Mouse (Mus musculus) testis, adult 2 months (tissue): Measurements from ENCODE around the gene Tcf7. TPM values are rescaled to one million over a fixed set of nuclear protein-coding genes. Genes with fewer than 3 reads are reported as not detected.

Experiments used
- H3K27ac ChIP-seq: fragments of 200-500 bp; 2 replicates; pipeline ENCODE4 v1.5.1; 2012; ENCODE audit warnings: low read depth, low read length; ENCODE audit not compliant: control insufficient read depth, insufficient read depth
- H3K27me3 ChIP-seq: fragments of 200-500 bp; 2 replicates; pipeline ENCODE4 v1.6.1; 2012; ENCODE audit warnings: mild to moderate bottlenecking, low read length, moderate library complexity; ENCODE audit not compliant: control insufficient read depth, insufficient read depth
- H3K36me3 ChIP-seq: fragments of 200-500 bp; 2 replicates; pipeline ENCODE4 v1.6.1; 2012; ENCODE audit warnings: mild to moderate bottlenecking, low read length; ENCODE audit not compliant: control insufficient read depth, insufficient read depth
- H3K4me1 ChIP-seq: fragments of 200-500 bp; 2 replicates; pipeline ENCODE4 v1.6.1; 2012; ENCODE audit warnings: low read length; ENCODE audit not compliant: control insufficient read depth, insufficient read depth
- H3K4me3 ChIP-seq: fragments of 200-500 bp; 2 replicates; pipeline ENCODE4 v1.5.1; 2012; ENCODE audit warnings: low read depth, mild to moderate bottlenecking, low read length, moderate library complexity, mixed read lengths; ENCODE audit not compliant: control insufficient read depth
- CTCF ChIP-seq: fragments of 200-500 bp; IDR thresholded peaks from 2 replicates; pipeline ENCODE4 v1.5.1; 2012; ENCODE audit warnings: low read depth, mild to moderate bottlenecking, inconsistent platforms, low read length, moderate library complexity; ENCODE audit not compliant: control insufficient read depth, insufficient read depth, insufficient replicate concordance
- POLR2A ChIP-seq: fragments of 200-500 bp; IDR thresholded peaks from 2 replicates; pipeline ENCODE4 v1.6.1; 2012; ENCODE audit warnings: low read depth, mild to moderate bottlenecking, inconsistent platforms, low read length, moderate library complexity; ENCODE audit not compliant: control insufficient read depth
- polyA plus RNA-seq: library from polyadenylated mRNA; depleted of rRNA; stranded (reverse); fragments of >200 nt; gene quantifications from 2 replicates; pipeline ENCODE4 v1.2.3, GENCODE M21; 2012

Gene Tcf7
- polyA plus RNA-seq, 1 experiment = 8.3 TPM

DNA sequence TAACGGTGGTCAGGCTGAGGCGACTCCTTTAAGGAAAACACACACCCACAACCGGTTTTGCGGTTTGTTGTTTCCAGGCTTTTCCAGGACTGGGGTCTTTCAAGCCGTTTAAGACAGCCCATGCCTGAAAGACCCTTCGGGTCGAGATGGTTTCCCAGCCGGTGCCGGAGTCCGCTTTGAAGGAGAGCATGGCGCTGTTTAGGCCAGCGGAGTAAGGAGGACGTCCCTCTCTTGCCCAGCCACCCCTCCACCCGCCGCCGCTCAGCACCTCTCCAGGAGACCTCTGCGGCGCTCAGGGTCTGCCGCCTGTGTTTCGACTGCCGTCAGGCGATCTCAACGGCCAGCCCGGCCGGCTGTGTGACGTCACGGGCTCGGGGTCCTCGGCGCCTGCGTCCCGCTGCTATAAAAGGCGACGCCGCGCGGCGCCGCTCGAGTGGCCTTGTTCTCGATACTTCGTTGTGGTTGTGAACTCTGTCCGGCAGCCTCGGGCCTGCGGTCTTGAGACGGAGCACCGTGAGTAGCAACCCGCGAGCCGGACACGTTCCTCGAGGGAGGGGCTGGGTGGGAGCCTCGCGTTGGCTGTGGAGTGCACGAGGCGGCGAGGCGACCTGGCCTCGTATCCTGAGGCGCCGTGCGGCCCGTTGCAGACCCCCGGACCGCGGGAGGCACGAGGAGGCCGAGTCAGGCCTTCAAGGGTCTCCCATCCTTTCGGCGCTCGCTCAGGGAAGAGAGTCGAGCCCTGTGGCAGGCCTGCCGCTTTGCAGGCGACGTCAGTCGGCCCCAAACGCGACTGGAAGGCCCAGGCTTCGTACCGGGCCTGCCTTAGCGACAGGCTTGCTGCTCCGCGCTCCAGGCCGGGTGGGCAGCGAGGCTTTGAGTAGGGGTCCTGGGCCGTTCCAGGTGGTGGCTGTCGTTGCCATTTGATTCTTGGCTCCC is 50.9 kb downstream of the Tcf7 start, which contains the start of gene Skp1a:
Skp1a (plus strand) TSS at position 390 of the 936 bp plus-strand sequence.
- TF ChIP-seq POLR2A (peak; percentile 99), CTCF (no peak)
- H3K4me1 ChIP-seq = peaks cover 3% of the 10 kb centered on the region
- no peaks in the 10 kb centered on the region for H3K27me3 ChIP-seq
- H3K4me3 ChIP-seq = peak within 1 kb of the TSS; percentile 98
- peak within 1 kb of the TSS; percentile 99 for H3K27ac ChIP-seq
- H3K36me3 ChIP-seq = no peaks in the 10 kb centered on the region

DNA sequence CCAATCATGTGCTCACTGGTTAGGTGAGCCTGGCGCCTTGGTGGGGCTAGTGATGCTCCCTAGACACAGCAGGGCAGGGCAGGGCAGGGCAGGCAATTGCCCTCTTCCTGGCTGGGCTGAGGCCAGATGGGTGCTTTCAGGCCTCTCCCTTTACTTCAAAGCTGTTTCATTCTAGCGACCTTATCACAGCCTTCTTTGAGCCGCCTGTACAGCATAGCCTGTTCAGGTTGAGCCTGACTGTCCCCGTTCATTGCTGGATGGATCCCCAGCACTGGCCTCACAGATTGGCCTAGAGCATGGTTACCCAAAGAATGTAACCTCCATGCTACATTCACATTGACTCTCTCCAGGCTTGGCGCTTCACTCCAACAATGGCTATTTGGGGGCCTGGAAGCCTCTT is 52.1 kb downstream of the Tcf7 start:
- H3K27ac ChIP-seq = peak overlapping the region; percentile 9; the same call in 1 of the 2 replicates
- no peak for TF ChIP-seq CTCF
- no peak for TF ChIP-seq POLR2A
- H3K36me3 ChIP-seq = no peaks in the 10 kb centered on the region
- peaks cover 3% of the 10 kb centered on the region for H3K4me1 ChIP-seq
- no peaks in the 10 kb centered on the region for H3K27me3 ChIP-seq
- peak overlapping the region; percentile 71 for H3K4me3 ChIP-seq

DNA sequence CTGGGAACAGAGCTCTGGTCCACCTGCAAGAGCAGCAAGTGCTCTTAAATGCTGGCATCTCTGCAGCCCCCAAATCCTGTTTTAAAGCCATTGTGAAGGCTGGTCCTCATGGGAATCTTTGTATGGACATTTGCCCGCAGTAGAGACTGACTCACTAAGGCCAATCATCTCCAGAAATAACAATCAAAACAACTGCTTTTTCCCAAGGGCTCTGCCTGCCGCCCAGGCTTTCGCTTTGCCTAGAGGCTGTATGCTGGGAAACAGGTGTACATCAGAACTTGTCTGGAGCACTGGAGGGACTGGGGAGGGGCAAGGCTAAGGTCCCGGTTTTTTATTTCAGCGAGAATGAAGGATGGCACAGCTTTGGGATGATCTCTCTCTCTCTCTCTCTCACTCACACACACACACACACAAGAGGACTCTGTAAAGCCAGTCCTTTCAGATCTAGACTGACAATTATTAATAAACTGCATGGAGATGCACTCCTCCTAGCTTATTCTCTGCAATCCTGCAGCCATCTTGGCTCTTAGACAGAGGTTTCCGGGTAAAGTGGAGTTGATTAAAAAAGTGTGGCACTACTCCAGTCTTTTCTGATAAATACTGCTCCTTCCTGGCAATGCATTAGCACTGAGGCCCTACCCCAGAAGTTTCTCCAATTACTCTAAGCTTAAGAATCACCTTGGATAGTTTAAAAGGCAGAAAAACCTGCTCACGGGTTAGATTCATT is 53.9 kb downstream of the Tcf7 start:
- peak overlapping the region; percentile 48 for H3K27ac ChIP-seq
- H3K36me3 ChIP-seq = no peaks in the 10 kb centered on the region
- H3K4me3 ChIP-seq = no peak overlapping the region
- no peaks in the 10 kb centered on the region for H3K27me3 ChIP-seq
- TF ChIP-seq POLR2A = no peak
- TF ChIP-seq CTCF = no peak
- H3K4me1 ChIP-seq = peaks cover 8% of the 10 kb centered on the region

DNA sequence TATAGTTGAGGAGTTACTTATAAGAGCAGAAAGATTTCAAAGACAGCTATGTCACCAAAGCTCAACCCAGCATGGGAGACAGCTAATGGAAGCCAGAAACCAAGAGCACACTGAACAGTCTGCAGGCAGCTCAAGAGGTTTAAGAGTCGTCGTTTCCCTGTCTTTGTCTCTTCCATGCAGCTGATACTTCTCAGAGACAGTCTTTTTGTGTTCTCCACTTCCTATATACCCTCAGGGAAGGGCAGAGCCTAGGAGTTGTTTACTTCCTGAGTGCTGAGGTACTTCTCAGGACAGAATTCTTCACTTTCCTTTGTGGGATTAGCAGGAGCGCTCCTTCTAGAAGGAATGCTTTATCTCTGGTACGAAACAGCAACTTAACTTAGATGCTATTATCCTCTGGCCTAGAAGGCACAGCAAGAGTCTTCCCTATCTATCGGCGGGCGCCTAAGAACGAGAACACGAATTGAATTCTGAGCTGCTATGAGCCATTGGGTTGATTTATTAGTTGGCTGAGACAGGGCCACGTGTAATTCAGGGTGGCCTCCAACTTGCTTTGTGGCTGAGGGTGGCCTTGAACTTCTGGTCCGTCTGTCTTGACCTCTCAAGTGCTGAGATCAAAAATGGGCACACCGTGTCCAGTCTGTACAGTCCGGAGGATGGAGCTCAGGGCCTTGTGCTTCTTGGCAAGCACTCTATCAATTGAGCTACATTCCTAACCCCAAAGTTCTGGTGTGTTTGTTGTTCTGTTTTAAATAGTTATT is 55.2 kb downstream of the Tcf7 start:
- Histone ChIP-seq H3K4me1 (peaks cover 8% of the 10 kb centered on the region), H3K36me3 (no peaks in the 10 kb centered on the region), H3K27me3 (no peaks in the 10 kb centered on the region), H3K4me3 (no peak overlapping the region), H3K27ac (peak overlapping the region; percentile 49; the same call in 1 of the 2 replicates)
- no peak for TF ChIP-seq POLR2A
- no peak for TF ChIP-seq CTCF

DNA sequence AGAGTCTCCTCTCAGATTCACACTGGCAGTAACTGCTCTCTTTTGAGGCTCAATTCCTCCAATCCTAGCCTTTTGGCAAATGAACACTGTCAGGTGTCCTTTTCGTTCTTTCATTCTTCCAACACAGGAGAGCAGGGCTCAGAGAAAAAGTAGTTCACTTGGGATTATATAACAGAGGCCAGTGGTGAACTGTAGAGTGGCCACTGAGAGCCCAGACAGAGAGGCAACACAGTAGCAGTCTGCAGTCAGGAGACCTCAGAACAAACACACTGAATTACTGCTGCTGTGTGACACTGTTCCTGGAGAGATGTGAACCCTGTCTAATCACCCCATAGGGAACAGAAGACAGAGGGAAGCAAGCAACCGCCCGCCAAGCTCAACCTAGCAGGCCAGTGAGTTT is 55.8 kb downstream of the Tcf7 start:
- Histone ChIP-seq H3K4me1 (peaks cover 8% of the 10 kb centered on the region), H3K27ac (no peak overlapping the region; the same call in 1 of the 2 replicates), H3K36me3 (no peaks in the 10 kb centered on the region), H3K27me3 (no peaks in the 10 kb centered on the region), H3K4me3 (no peak overlapping the region)
- no peak for TF ChIP-seq POLR2A
- no peak for TF ChIP-seq CTCF

DNA sequence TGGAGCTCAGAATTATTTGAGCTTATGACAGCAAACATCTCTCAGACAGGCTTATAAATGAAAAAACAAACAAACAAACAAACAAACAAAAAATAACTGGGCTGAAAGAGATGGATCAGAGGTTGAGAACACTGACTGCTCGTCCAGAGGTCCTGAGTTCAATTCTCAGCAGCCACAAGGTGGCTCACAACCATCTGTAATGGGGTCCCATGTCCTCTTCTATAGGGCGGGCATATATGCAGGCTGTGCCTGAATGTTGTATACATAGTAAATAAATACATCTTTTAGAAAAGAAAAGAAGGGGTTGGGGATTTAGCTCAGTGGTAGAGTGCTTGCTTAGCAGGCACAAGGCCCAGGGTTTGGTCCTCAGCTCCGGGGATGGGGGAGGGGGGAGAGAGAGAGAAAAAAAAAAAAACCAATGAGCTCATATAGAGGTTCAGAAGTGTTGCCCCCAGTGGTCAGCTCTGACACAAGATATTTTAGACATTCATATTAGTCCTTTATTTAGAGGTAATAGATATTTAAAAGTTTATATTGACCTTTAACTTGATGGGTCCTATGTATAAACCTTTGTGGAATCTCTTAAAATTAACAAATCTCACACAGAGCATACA is 56.7 kb downstream of the Tcf7 start:
- Histone ChIP-seq H3K4me3 (no peak overlapping the region), H3K36me3 (no peaks in the 10 kb centered on the region), H3K27ac (no peak overlapping the region), H3K27me3 (no peaks in the 10 kb centered on the region), H3K4me1 (peaks cover 8% of the 10 kb centered on the region)
- TF ChIP-seq CTCF (no peak), POLR2A (no peak)
